Mouse (Mus musculus) embryonic fibroblast, embryonic 13.5 days (primary cell): ENCODE data around the gene Dazl. TPM values are rescaled to one million over a fixed set of nuclear protein-coding genes. Genes with fewer than 3 reads are reported as not detected.
A peak's percentile ranks its signal among the peaks of the same experiment; 100 is the strongest.

ENCODE experiments used
- H3K27ac ChIP-seq: 2 replicates; pipeline ENCODE4 v1.5.1; 2012; ENCODE audit warnings: low read length, control low read depth, inconsistent platforms; ENCODE audit not compliant: insufficient read depth
- H3K4me1 ChIP-seq: 2 replicates; pipeline ENCODE4 v1.6.1; 2011; ENCODE audit warnings: low read length; ENCODE audit not compliant: control insufficient read depth, insufficient read depth
- H3K4me3 ChIP-seq: 2 replicates; pipeline ENCODE4 v1.5.1; 2011; ENCODE audit warnings: mild to moderate bottlenecking, control low read depth, low read length; ENCODE audit not compliant: insufficient read depth
- CTCF ChIP-seq: IDR thresholded peaks from 2 replicates; pipeline ENCODE4 v1.5.1; 2011; ENCODE audit warnings: mild to moderate bottlenecking, control low read depth, low read length, moderate library complexity, borderline replicate concordance; ENCODE audit not compliant: insufficient read depth
- POLR2A ChIP-seq: IDR thresholded peaks from 2 replicates; pipeline ENCODE4 v1.6.1; 2011; ENCODE audit warnings: low read depth, mild to moderate bottlenecking, control low read depth, low read length, moderate library complexity
- polyA plus RNA-seq: library from polyadenylated mRNA; stranded (reverse); fragments of >200 nt; gene quantifications from 2 replicates; pipeline ENCODE4 v1.2.4, GENCODE M21; 2011; ENCODE audit warnings: low read depth; ENCODE audit not compliant: missing spikeins, insufficient read length

The Dazl gene
- not detected in 2 replicates for polyA plus RNA-seq

DNA sequence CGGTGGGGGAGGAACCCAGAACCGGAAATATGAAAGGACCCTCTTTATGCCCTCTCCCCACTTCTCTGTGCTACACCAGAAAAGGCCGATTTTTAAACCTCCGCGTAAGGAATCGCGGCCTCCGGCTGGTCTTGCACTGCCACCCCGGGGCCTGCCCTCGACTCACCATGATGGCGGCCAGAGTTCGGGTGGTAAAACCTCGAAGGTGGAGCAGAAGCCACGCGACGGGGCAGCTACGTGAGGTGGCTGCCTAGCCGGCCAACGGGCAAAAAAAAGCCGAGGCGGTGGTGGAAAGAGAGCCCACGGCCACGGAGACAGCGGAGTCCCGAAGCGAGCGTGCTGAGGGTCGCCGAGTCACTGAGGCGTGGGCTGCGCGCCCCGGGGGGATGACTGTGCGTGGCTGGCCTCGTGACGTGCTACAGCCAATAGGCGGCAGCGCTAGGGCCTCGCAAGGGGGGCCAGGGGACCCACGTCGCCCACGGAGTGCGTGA is at the start of gene Dazl:
Dazl (minus strand) TSS at position 396 of the 491 bp plus-strand sequence.
- H3K4me1 ChIP-seq, result no peaks in the 10 kb centered on the region
- no peak within 1 kb of the TSS for H3K27ac ChIP-seq
- TF ChIP-seq POLR2A (no peak), CTCF (no peak)
- peak within 1 kb of the TSS; percentile 26; the same call in 1 of the 2 replicates for H3K4me3 ChIP-seq

DNA sequence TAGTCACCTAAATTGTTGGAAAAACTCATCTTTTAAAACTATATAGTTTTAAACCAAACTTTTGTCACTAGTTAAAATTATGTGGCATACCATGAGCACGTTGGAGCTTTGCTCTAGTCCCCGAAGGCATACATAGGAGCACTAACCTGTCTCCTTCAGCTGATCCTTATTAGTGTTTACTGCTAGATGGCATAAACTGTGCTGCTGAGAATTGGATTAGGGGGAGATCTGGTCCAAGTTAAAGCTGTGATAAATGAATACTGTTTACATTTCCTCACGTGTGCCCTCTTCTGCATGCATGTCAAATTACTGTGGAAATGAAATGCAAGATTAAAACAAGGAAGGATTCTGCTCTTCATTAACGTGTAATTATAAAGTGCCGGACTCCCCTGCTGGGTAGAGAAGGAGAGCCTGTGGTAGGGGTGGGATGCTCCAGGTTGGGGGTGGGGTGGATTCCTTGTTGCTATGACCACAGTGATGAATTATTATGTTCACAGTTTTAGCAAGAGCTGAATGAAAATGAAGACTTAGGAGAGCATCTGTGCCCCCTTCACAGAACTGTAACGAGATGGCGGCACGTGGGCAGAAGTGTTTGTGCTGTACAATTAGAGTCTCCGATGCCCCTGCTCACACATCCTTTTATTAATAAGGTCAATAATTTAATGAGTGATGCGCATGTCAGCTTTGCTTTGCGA is 48.6 kb upstream of the Dazl start:
- Histone ChIP-seq H3K27ac (no peak overlapping the region), H3K4me1 (no peaks in the 10 kb centered on the region), H3K4me3 (no peak overlapping the region)
- TF ChIP-seq POLR2A, result no peak
- TF ChIP-seq CTCF, result no peak

DNA sequence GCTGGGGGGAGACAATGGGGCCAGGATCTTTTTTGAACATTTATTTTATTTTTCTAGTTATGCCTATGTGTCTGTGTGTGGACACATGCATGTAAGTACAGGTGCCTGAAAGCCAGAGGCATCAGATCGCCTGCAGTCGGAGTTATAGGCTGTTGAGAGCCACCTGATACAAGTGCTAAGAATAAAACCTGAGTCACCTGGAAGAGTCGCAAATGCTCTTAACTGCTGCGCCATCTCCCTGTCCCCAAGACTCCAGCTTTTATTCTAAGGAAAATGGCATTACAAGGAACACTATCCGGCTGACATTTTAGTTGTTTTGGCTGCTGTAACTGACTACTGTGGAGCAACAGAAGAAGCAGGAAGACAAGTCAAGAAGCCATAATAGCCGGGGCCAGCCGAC is 45.5 kb upstream of the Dazl start:
- no peaks in the 10 kb centered on the region for H3K4me1 ChIP-seq
- TF ChIP-seq CTCF, result no peak

DNA sequence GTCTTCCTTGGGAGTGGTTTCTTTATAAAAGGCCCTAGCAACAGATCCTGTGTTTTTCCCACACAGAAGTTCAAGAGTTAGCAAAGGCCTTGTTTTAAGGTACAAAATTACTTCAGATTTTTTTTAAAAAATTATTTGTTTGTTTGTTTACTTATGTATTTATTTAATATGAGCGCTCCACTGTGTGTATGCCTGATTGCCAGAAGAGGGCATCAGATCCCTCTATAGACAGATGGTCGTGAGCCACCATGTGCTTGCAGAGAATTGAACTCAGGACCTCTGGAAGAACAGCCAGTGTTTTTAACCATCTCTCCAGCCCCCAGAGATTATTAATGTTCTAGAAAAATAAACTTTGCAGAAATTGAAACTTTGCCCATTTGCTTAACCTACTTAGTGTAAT is 42.3 kb upstream of the Dazl start:
- Histone ChIP-seq H3K4me3 (no peak overlapping the region), H3K27ac (no peak overlapping the region), H3K4me1 (no peaks in the 10 kb centered on the region)
- TF ChIP-seq CTCF, result no peak
- TF ChIP-seq POLR2A, result no peak

More for the DNA sequence above, 45.5 kb upstream of the Dazl start:
- Histone ChIP-seq H3K27ac (no peak overlapping the region), H3K4me3 (no peak overlapping the region)

DNA sequence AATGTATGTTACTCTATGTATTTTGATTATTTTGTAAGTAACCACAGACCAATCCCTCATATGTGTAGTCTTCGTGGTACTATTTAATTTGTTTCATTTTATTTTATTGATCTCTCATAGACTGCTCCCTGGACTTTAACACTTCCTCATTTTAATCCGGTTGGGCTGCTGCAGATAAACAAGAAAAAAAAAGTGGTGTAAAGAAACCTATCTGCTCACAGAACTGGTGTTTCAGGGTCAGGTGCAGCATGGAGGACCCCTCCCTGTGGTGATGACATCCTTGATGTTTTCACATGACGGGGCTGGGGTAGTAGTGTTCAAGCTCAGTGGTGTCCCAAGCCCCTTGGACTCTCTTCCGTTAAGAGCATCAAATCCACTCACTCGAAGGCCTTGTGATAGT is 41.3 kb upstream of the Dazl start:
- TF ChIP-seq POLR2A (no peak), CTCF (no peak)
- H3K4me1 ChIP-seq, result no peaks in the 10 kb centered on the region
- no peak overlapping the region for H3K27ac ChIP-seq

DNA sequence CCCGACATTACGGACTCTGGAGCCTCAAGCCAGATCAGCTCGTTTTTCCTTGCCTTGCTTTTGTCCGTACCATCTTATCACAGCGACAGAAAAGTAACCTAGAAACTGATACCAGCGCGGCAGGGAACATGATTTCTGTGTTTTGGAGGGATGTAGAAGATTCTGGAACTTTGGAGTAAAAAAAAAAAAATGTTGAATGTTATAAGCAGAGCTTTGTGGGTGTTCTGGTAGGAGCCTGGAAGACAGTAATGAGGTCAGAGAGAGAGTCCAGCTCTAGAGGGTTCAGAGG is 38.5 kb upstream of the Dazl start:
- Histone ChIP-seq H3K4me3 (no peak overlapping the region), H3K4me1 (no peaks in the 10 kb centered on the region), H3K27ac (no peak overlapping the region)
- TF ChIP-seq POLR2A (no peak), CTCF (no peak)

More for the DNA sequence above, 41.3 kb upstream of the Dazl start:
- H3K4me3 ChIP-seq, result no peak overlapping the region

DNA sequence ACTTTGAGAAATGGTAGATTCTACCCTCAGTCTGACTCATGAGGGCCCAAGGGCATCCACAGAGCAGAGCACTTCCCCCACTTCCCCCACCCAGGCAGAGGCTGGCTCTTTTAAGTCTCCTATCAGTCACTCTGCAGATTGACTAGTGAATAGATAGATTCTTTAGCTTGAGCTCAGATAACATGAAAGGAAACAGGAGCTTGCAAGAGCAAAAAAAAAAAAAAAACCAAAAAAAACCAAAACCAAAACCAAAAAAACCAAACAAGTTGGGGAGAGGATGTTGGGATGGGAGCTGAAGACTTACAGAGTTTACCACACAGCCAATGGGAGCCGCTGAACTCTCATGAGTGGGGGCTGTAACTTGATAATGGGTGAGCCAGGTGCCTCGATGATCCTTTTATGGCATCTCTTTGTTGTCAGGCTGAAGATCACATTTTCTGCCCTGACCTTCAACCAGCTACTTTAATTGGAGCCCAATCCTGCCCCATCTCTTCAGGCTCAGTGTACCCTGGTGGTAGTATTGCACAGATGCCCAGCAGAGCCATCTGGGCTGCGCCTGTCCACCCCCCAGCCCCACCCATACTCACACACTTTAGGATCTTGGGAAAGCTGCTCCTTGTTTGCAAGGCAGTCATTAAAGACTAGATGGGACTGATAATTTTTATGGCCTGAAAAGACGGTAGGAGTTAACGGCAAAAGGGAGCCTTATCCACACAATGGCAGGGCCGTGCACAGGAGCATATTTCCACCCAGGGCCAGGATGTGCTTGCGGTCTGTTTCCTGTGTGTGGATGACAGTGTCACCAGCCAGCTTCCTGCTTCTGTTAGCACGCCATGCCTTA is 38.0 kb upstream of the Dazl start:
- TF ChIP-seq CTCF (no peak), POLR2A (no peak)
- H3K4me1 ChIP-seq, result no peaks in the 10 kb centered on the region
- no peak overlapping the region for H3K4me3 ChIP-seq
- H3K27ac ChIP-seq, result no peak overlapping the region

DNA sequence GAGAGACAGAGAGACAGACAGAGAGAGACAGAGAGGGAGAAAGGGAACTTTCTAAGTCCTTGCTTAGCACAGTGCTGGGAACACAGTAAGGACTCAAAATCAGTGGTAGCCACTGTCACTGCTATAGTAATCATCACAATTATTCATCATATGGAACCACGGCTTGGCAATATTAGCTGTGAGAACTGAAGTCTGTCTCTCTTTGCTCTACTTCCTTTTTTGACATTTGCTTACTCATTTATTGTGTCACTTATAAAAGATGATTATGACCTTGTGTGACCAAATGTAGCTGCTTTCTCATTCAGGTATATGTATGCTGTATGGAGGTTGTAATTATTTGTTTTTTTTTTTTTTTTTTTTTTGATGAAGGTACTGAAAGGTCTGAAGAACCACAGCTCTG is 36.8 kb upstream of the Dazl start:
- Histone ChIP-seq H3K4me3 (no peak overlapping the region), H3K27ac (no peak overlapping the region), H3K4me1 (no peaks in the 10 kb centered on the region)
- TF ChIP-seq POLR2A (no peak), CTCF (no peak)

DNA sequence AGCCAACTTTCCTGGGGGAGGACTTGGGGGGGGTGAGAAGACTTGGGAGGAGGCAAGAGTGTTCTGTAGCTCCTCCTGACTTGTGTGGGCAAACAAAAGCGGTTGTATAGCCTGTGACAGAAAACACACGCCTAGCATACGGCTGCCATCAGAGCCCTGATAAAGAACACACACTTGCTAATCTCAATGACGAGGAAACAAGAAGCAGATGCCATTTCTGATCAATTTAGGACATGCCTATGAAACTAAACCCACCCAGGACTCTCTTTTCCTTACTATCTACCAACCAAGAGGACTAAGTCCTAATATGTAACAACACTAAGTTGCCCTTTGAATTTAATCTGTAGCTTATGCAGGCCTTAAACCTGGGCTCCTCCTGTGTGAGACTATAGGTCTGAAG is 31.2 kb upstream of the Dazl start:
- H3K4me1 ChIP-seq, result no peaks in the 10 kb centered on the region
- H3K27ac ChIP-seq, result no peak overlapping the region
- TF ChIP-seq POLR2A (no peak), CTCF (no peak)
- H3K4me3 ChIP-seq, result no peak overlapping the region

DNA sequence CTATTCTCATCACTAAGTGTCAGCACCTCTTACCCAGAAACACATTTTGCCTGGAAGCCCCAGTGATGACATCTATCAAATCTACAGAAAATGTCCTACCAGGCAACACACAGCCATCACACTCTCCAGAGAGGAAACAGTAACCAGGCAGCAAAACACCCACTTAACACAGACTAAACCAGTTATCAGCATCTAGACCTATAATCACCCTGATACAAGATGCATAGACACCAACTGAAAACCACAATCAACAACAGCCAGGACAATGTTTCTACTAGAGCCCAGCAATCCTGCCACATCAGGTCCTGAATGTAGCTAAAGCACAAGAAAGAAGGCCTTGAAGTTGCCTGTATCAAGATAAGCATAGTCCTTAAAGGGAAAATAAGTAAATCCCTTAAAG is 25.4 kb upstream of the Dazl start:
- Histone ChIP-seq H3K27ac (no peak overlapping the region), H3K4me1 (no peaks in the 10 kb centered on the region), H3K4me3 (no peak overlapping the region)
- no peak for TF ChIP-seq POLR2A
- TF ChIP-seq CTCF, result no peak
